Mouse (Mus musculus) CH12F3 (cell line): Measurements from ENCODE around the gene Cenpn.

Experiments used
- in situ Hi-C: fragments of 300-500 bp; cut with MboI; formaldehyde crosslinking; loops from 2 replicates; pipeline ENCODE4 v1.14.3; 2020; ENCODE audit warnings: low sequenced_read_pairs

The Cenpn gene

DNA sequence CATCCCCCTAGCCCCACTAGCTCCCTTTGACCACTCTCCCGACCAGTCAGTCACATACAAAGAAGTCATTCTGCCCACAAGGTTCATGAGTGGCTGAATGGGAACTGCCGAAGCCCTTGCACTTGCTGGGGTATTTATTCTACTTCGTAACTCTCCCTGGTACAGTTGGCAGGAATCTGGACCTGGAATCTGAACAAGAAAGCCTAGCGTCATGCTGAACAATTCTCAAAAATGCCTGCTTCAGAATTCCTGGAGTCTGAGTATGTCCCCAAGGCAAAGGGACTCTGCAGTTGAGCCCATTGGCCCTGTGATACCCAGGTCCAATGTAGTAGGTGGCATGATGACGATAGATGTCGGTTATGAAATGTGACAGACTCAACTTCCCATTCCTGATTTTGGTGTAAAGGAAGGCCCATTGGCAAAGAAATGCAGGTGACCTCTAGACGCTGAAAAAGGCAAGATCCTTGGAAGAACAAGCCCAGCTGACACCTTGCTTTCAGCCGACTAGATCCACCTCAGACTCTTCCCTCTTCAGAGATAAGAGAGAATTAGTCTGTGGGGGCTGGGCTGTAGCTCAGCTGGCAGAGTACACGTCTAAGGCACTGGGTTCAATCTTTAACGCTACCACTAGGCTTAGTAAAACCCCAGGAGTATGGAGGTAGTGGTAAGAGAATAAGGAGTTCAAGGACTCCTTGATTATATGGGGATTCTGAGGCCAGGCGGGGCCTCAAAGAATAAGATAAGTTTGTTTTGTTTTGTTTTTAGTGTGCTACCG, 20.9 kb downstream of the Cenpn start:
- in situ Hi-C loops, result no loop called here

DNA sequence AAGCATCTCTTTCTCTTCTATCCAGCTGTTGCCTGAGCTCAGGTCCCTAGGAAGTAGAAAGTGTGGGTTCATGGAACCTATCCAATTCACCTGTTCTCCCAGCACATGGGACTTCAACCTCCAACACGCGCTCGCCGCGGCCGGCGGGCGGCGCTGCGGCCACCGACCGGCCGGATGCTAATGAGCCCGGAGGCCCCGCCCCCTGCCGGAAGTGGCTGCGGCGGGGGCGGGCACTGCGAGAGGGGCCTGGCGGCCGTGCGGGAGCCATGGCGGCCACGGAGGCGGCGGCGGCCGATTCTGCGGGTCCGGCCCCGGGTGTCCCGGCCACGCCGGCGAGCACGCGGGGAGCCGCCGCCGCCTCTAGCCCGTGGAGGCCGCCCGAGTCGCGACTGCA, 21.6 kb downstream of the Cenpn start, which contains the start of gene Atmin:
TSS of gene Atmin (plus strand) at position 233 of the 394 bp plus-strand sequence.
- in situ Hi-C loops, result no loop called here

DNA sequence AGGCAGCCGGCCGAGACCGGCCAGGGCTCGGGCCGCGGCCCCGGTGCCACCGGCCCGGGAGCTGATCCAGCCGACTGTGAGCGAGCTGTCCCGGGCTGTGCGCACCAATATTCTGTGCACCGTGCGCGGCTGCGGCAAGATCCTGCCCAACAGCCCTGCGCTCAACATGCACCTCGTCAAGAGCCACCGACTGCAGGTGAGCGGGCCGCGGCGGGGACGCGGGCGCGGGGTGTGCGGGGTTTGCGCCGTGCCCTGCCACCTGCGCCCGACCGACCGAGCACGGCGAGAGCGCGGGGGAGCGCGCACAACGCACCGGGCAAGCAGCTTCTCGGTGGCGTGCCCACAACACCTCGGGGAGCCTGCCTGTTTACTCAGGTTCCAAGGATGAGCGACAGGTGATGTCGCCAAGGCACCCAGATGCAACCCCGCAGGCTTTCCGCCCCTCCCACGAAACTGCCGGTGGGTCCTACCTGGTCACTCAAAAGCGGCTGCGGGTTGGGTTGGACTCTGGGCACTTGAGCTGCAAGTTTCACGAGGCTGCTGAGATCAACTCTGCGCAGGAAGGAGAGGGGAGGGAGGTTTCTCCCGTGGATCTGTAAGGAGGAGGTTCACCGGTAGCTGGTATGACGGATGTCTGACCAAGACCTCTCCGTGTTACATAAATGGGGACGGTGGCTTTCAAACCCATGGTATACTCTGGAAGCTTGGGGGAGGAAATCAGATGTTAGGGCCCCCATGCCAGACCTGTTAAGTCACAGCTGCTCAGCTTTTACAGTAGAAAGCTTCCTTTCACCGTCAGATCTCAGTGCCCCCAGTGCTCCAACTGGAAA, 22.2 kb downstream of the Cenpn start:
- in situ Hi-C loops, result no loop called here

DNA sequence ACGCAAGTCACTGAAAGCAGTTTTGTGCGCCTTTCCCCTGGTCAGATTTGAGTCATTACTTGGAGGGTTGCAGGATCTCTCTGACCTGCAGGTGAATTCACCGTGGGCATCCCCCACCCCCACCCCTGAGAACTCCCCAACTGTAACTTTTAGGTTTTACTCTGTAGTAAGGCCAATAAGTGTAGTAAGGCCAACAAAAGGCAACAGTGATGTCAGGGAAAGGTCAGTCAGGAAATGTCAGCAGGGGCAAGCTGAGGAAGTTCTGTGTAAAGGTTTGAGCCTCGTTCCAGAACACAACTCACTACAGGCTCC, 22.8 kb downstream of the Cenpn start:
- in situ Hi-C loops, result no loop called here

DNA sequence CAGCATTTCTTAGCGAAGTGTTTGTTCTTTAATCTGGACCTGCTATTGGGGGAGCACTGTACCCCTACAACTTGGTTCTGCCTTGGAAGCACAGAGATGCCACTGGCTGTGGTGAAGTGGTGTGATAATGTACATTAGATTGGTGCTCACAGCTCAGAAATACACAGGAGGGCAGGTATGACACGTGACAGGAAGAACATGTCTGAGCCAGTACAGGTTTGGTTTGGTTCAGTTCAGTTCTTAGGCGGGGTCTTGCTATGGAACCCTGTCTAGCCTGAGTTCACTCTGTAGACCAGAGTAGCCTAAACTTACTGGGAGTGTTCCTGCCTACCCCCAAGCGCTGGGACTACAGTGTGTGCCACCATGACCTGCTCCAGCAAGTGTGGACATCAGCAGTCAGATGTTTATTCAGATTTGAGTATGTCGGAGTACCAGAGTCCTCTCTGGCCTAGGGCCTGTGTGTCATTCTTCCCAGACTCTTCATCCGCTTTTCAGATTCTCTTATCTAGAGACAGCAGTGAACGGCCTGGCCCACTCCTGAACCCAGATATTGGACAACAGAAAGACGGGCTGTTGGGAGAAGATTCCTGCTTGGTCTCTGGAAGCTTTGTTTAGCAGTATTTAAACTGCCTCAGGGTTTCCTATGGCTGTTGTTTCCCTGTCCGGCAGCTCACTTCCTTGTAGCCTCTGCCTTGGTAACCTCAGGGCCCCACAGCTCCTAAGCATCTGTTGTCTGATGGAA, 23.8 kb downstream of the Cenpn start:
- in situ Hi-C loops, result no loop called here

DNA sequence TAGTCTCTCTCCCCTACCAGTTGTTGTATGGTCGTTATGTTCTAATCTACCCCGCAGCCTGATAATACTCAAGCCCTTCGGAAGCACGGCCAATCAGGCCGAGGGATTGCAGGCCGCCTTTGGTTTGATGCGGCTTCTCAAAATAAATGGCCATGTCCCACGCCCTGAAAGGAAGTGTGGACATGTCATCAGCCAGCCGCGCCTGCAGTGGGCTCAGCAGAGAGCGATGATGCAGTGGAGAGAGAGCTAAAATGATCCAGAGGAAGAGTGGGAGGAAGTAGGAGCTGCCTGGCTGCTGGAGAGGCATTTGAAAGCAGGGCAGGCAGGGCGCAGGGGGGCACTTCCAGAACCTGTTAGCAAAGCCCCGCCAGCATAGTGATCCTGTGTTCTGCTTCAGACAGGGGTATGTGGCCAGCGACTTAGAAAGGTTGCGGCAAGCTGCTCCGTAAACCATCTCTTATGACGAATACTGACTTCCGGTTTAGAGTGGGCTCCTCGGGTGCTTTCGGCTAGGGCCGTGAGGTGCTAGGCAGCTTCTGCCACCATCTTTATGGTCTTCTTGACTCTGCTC, 24.8 kb downstream of the Cenpn start:
- in situ Hi-C loops, result no loop called here

DNA sequence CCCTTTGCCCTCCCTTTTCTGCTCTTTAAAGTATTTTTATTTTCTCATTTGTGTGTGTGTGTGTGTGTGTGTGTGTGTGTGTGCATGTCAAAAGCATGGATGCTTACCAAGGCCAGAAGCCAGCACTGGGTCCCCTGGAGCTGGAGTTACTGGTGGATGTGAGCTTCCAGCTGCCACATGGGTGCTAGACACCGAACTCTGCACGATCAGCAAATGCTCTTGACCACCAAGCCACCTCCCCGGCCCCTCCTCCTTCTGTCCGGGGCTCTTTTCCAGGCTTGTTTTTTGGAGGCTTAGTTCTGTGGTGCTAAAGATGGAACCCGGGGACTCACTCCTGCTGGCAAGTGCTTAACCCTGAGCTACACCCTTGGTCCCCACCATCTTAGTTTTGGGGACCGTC, 25.3 kb downstream of the Cenpn start:
- in situ Hi-C loops, result no loop called here

DNA sequence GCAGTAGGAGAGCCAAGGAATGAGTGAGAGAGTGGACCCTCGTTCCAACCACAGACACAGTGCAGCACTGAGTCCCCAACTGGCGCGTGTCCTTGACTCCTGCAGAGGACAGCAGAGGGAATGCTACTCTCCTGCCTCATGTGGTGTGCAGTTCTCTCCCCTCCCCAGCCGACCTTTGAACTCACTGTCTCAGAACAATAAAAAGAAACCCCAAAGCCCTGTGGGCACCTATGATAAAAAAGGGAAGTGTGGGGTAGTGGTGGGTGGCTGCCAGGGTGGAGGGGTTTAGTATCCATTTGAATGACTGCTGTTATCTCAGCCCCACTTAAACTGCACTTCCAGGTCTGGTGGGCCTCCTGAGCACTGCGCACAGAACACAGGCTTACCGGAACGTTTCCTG, 26.1 kb downstream of the Cenpn start:
- in situ Hi-C loops, result no loop called here

DNA sequence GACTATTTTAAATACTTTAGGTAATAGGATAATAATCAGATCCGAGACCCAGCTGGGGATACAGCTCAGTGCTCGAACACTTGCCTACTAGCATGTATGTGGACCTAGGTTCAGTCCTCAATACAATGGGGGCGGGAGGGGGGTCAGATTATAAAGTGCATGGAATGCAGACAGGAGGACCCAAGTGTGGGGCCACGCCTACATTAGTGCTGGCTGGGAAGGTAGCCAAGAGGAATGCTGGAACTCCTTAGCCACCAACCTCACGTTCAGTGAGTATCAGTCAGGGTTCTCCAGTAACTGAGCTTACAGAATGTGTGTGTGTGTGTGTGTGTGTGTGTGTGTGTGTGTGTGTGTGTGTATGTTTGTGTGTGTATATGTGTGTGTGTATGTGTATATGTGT, 29.8 kb downstream of the Cenpn start:
- in situ Hi-C loops, result no loop called here

DNA sequence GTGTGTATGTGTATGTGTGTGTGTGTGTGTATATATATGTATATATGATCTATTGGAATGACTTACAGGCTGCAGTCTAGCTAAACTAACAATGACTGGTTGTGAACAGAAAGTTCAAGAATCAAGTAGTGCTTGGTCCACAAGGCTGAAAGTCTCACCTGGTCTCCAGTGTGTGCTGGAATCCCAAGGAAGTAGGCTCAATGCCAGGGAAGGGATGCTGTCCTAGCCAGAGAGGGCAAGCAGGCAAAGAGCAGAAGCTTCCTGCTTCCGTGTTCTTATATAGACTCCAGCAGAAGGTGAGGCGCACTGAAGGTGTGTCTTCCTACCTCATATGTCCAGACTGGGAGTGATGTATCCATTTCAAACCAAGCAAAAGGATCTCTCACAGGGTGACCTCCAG, 30.2 kb downstream of the Cenpn start:
- in situ Hi-C loops, result no loop called here

DNA sequence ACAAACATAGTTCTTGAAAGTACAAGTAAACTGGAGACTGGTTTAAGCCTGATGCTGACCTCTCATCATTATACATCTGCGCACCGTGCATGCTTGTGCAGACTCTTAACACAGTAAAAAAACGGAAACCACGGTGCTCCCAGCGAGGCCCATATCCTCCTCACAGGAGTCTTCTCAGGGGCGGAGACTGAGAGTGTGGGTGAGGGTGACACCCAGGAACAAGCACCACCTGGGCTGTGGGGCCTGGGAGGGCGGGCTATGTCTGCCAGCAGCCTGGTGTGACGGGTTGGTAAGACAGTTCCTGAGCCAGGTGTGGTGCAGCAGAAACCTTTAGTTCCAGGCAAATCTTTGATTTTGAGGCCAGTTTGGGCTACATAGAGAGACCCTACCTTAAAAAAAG, 30.9 kb downstream of the Cenpn start:
- in situ Hi-C loops, result no loop called here

DNA sequence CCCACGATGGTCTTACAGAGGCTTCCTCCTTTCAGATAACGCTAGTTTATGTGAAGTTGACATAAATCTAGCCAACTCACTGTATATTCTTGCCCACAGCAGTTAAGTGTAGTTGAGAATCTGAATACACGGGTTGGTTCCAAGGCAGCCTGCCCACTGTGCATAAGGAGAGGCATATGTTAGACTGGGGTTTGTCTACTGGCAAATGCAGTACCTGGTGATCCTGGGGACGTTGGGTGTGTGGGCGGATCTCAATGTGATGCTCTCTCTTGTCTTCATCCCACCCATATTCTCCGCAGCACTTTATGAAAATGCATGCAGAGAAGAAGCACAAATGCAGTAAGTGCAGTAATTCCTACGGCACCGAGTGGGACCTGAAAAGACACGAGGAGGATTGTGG, 32.9 kb downstream of the Cenpn start:
- in situ Hi-C loops, result no loop called here

DNA sequence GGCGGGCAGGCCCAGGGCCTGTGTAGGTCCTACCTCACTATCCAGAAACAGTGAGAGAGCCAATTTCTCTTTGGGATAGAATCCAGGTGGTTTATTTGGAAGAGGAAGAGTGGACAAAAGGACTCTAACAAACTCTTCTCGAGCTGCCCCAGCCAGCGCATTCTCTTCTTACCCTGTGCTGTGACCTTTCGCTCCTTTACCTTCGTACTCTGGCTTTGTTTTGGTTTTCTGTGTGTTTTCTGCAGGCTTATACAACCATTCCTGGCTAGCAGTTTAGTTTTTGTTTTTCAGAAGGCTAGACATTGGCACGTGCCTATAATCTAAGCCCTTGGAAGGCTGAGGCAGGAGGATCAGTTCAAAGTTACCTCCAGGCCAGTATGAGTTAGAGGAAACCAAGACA, 48.0 kb downstream of the Cenpn start:
- in situ Hi-C loops, result no loop called here

DNA sequence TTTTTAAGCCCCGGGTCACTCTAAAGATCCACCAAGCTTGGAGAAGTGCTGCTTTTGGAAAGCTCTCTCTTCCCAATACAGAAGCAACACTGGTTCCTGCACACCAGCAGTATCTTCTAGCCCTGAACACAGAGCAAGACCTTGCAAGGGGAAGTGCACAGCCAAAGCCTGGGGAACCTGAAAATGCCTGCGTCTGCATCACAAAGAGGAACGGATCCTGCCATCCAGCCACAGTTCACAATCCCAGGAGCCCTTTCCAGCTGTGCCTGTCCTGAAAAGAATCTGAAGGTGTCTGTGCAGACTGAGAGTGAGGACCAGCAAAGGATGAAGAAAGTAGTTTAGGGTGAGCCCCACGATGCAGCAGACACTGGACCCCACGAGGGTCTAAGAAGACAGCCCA, 53.5 kb downstream of the Cenpn start:
- in situ Hi-C loops, result no loop called here

DNA sequence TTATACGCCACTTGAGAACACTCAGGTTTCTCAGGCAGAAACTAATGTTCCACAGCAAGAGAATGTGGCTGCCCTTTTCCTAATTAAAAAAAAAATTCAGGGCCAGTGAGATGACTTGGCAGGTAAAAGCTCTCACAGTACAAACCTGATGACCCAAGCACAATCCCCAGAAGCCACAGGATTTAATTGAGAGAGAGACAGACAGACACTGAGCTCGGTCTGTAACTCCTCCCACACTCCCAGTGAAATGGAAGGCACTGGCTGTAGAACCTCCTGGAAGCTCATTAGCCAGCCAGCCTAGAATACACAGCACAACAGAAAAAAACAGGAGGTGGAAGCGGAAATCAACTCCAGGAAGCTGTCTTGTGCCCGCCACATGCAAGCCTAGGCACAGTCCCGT, 54.1 kb downstream of the Cenpn start:
- in situ Hi-C loops, result no loop called here

DNA sequence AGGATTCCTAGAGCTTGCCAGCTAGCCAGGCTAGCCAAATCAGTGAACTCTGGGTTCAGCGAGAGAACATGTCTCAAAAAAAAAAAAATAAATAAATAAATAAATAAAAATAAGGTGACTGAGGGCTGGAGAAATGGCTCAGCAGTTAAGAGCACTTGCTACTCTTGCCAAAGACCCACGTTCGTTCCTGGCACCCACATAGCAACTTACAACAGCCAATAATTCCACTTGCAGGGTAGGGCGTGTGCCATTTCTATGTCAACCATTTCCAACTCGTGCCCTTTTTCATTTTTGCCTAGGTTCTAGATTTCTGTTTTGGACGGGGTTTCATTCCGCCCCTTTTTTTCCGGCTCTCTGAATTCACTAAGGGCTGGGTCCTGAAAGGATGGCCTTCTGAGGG, 56.5 kb downstream of the Cenpn start:
- in situ Hi-C loops, result no loop called here

DNA sequence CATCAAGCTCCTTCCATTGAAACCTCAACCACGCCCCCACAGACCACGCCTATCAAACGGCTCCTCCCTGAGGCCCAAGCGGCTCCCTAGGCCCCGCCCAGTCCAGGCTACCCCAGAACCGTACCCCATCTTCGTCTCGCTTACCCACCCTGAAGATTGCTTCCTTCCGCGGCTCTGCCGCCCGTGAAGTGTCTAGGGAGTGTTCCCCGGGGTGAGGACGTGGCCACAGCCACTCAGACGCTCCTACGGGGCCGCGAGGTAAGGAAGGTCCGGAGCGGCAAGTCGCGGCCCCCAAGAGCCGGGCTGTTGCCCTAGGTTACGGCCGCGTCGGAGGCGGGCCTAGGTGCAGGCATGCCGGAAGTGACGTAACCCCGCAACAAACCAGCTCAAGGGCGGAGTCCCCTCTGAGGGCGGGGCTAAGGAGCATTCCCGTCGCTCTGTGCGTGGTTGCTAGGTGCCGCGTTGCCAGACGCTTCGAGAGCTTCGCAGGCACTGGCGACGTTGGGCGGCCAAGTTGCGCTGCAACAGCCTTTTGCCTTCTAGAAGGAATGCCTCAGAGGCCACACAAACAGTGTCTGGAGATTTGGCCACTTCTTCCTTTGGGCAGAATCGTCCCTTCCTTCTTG, 57.2 kb downstream of the Cenpn start, which contains the start of gene 1700030J22Rik:
TSS of gene 1700030J22Rik (minus strand) at position 329 of the 626 bp plus-strand sequence.
- in situ Hi-C loops, result no loop called here

DNA sequence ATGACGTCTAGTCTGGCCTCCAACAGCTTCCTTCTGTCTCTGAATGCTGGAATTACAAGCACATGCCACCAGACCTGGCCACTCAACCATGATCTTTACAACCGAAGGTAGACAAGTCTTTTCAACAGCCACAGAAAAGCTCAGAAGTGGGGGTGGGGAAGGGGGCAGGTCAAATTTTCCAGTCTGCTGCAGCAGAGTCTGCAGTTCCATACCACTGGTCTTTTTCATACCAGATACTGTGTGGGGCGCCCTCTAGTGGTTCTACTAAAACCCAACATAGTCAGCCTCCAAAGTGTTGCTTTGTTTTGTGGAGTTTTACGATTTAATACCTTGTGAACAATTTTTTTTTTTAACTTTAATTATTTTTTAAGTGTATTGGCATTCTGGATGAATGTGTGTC, 58.6 kb downstream of the Cenpn start:
- in situ Hi-C loops, result no loop called here

DNA sequence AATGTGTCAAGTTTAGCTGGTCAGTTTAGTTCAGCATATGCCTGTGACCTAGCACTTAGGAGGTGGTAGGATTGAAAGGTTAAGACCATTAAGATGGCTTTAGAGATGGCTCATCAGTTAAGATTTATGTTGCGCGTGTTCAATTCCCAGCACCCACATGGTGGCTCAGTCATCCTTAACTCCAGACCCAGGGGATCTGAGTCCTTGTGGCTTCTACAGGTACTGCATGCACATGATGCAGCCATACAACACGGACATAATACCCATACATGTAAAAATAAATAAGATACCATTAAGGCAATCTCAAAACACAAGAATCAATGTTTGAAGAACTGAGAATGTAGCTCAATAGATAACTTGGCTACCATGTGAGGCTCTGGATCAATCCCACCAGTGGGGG, 68.3 kb downstream of the Cenpn start:
- in situ Hi-C loops, result no loop called here
